Mouse (Mus musculus) intestine, embryonic 14.5 days (tissue): ENCODE measurements around the gene Ormdl2. TPM values are rescaled to one million over a fixed set of nuclear protein-coding genes. Genes with fewer than 3 reads are reported as not detected.
"Not testable (repeated sequence)": the region's sequence is repeated elsewhere in the genome, so short reads cannot be mapped to it uniquely, and the experiment has no call there.

ENCODE experiments used
- ATAC-seq: fragments of 200-750 bp; cut with Nextera tagmentation; replicated peaks from 2 replicates; pipeline ENCODE4 v1.8.0; 2017; ENCODE audit warnings: low read depth, moderate number of reproducible peaks, moderate TSS enrichment, moderate library complexity; ENCODE audit not compliant: low FRiP score, low TSS enrichment
- DNase-seq: peaks from one replicate; pipeline ENCODE4 v3.0.0-alpha.2; 2018; ENCODE audit warnings: low spot score
- H3K27ac ChIP-seq: fragments of 300-500 bp; sonication (generic); 2 replicates; pipeline ENCODE4 v1.5.1; 2014; ENCODE audit warnings: low read depth, mild to moderate bottlenecking, control low read depth
- H3K27me3 ChIP-seq: fragments of 300-500 bp; sonication (generic); replicated peaks from 2 replicates; pipeline ENCODE4 v1.6.1; 2014; ENCODE audit warnings: low read length, control low read depth; ENCODE audit not compliant: control insufficient read depth, insufficient read depth
- H3K36me3 ChIP-seq: fragments of 300-500 bp; sonication (generic); 2 replicates; pipeline ENCODE4 v1.6.1; 2014; ENCODE audit warnings: low read length, control low read depth; ENCODE audit not compliant: control insufficient read depth, insufficient read depth
- H3K4me1 ChIP-seq: fragments of 300-500 bp; sonication (generic); replicated peaks from 2 replicates; pipeline ENCODE4 v1.6.1; 2014; ENCODE audit warnings: low read length, control low read depth, mixed read lengths; ENCODE audit not compliant: control insufficient read depth, insufficient read depth
- H3K4me2 ChIP-seq: fragments of 300-500 bp; sonication (generic); 2 replicates; pipeline ENCODE4 v1.6.1; 2014; ENCODE audit warnings: low read length
- H3K4me3 ChIP-seq: fragments of 300-500 bp; sonication (generic); 2 replicates; pipeline ENCODE4 v1.5.1; 2014; ENCODE audit warnings: low read depth, low read length, control low read depth, mixed read lengths
- H3K9ac ChIP-seq: fragments of 300-500 bp; sonication (generic); 2 replicates; pipeline ENCODE4 v1.6.1; 2014; ENCODE audit warnings: mild to moderate bottlenecking, low read length
- H3K9me3 ChIP-seq: fragments of 300-500 bp; sonication (generic); 2 replicates; pipeline ENCODE4 v1.6.1; 2016; ENCODE audit warnings: low read length, control low read depth; ENCODE audit not compliant: control insufficient read depth
- WGBS: fragments of 180-500 bp; shearing (Covaris S2); extraction: QIAGEN DNeasy Blood & Tissue Kit; methylation state at CpG from one replicate; pipeline ENCODE4 v1.1.7; 2014; 5-methylcytosine and 5-hydroxymethylcytosine counted together
- polyA plus RNA-seq: library from polyadenylated mRNA; unstranded; fragments of >200 nt; fragmentation: Nextera tagmentation; extraction: Ambion mirVana; gene quantifications from 2 replicates; pipeline ENCODE4 v1.2.1, GENCODE M21; 2014

Ormdl2 gene
- polyA plus RNA-seq, 1 experiment from 2014 or later = 88.0 TPM

- Histone ChIP-seq H3K27me3 (no peaks in the 10 kb centered on the region), H3K4me1 (no peaks in the 10 kb centered on the region), H3K9me3 (no peaks in the 10 kb centered on the region), H3K4me3 (no peak overlapping the region), H3K27ac (no peak overlapping the region), H3K36me3 (peaks cover 75% of the 10 kb centered on the region), H3K9ac (no peak overlapping the region), H3K4me2 (no peak overlapping the region)
- DNase-seq (no peak), ATAC-seq (no peak)
- 90% methylated on average over 5 of the region's 5 CpGs for WGBS
Observed at GRCm38 (mm10) chr10:128843260-128843659, 21.8 kb upstream of the Ormdl2 start.

DNA sequence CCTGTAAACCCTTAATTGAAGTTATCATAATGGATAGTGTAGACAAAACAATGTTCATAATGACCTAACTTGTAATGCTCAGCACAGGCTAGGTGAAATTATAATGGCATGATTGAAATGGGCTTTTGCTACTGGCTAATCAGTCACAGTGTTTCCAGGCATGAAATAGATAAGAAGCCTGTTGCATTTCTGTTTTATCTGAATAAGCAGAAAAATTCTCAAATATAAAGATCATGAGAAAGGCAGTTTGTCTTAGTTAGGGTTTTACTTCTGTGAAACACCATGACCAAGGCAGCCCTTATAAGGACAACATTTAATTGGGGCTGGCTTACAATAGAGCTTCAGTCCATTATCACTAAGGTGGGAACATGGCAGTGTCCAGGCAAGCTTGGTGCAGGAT is 19.2 kb upstream of the Ormdl2 start:
- H3K4me3 ChIP-seq = no peak overlapping the region
- H3K36me3 ChIP-seq = peaks cover 72% of the 10 kb centered on the region
- no peak overlapping the region for H3K27ac ChIP-seq
- no peaks in the 10 kb centered on the region for H3K27me3 ChIP-seq
- no peaks in the 10 kb centered on the region for H3K9me3 ChIP-seq
- DNase-seq (no peak), ATAC-seq (no peak)
- H3K4me2 ChIP-seq = no peak overlapping the region
- no peak overlapping the region for H3K9ac ChIP-seq
- no peaks in the 10 kb centered on the region for H3K4me1 ChIP-seq

DNA sequence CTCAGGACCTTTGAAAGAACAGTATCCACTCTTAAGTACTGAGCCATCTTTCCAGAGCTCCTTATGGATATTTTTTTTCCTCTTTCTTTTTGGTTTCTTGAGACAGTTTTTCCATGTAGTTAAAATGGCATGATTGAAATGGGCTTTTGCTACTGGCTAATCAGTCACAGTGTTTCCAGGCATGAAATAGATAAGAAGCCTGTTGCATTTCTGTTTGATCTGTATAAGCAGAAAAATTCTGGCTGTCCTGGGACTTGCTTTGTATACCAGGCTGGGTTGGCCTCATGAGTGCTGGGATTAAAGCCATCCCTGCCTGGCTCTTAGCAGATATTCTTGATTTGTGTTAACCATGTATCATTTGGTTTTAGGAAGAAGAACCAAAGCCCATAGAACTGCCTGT is 18.0 kb upstream of the Ormdl2 start:
- no peak overlapping the region for H3K9ac ChIP-seq
- no peaks in the 10 kb centered on the region for H3K27me3 ChIP-seq
- H3K4me1 ChIP-seq = no peaks in the 10 kb centered on the region
- no peak overlapping the region for H3K27ac ChIP-seq
- DNase-seq = no peak
- H3K4me3 ChIP-seq = no peak overlapping the region
- H3K36me3 ChIP-seq = peaks cover 77% of the 10 kb centered on the region
- no peak overlapping the region for H3K4me2 ChIP-seq
- H3K9me3 ChIP-seq = no peaks in the 10 kb centered on the region
- no peak for ATAC-seq

- H3K27me3 ChIP-seq = no peaks in the 10 kb centered on the region
- H3K9ac ChIP-seq = no peak overlapping the region
- peaks cover 77% of the 10 kb centered on the region for H3K36me3 ChIP-seq
- DNase-seq (no peak), ATAC-seq (no peak)
- H3K4me3 ChIP-seq = no peak overlapping the region
- H3K4me1 ChIP-seq = no peaks in the 10 kb centered on the region
- H3K9me3 ChIP-seq = no peaks in the 10 kb centered on the region
- no peak overlapping the region for H3K27ac ChIP-seq
- no peak overlapping the region for H3K4me2 ChIP-seq
Observed at GRCm38 (mm10) chr10:128837400-128837799, 16.0 kb upstream of the Ormdl2 start.

GRCm38 (mm10) chr10:128823821-128824220 is 2.4 kb upstream of the Ormdl2 start:
- H3K4me1 ChIP-seq = peaks cover 10% of the 10 kb centered on the region
- no peak overlapping the region for H3K4me3 ChIP-seq
- H3K9ac ChIP-seq = no peak overlapping the region
- no peak overlapping the region for H3K27ac ChIP-seq
- peaks cover 29% of the 10 kb centered on the region for H3K36me3 ChIP-seq
- DNase-seq = no peak
- H3K27me3 ChIP-seq = no peaks in the 10 kb centered on the region
- H3K4me2 ChIP-seq = no peak overlapping the region
- no peaks in the 10 kb centered on the region for H3K9me3 ChIP-seq
- 95% methylated on average over 9 of the region's 9 CpGs for WGBS
- ATAC-seq = no peak

DNA sequence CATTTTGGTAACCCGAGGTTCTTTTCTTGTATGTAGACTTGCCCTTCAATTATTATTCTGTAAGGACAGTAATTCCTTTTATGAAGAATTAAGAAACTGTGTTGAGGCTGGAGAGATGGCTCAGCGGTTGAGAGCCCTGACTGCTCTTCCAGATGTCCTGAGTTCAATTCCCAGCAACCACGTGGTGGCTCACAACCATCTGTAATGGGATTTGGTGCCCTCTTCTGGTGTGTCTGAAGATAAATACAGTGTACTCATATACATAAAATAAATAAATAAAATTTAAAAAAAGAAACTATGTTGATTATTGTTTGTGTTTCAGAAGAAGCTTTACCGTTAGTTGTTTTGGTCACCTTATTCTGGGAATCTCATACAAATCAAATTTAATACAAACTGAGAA is 1.6 kb upstream of the Ormdl2 start:
- not testable (repeated sequence) for H3K9ac ChIP-seq, ATAC-seq, H3K9me3 ChIP-seq, DNase-seq, H3K27me3 ChIP-seq, H3K4me1 ChIP-seq, H3K27ac ChIP-seq
- Histone ChIP-seq H3K4me3 (peak overlapping the region; percentile 98; the same call in 1 of the 2 replicates), H3K36me3 (peaks cover 36% of the 10 kb centered on the region), H3K4me2 (peak overlapping the region; percentile 74)
- 76% methylated on average over 4 of the region's 4 CpGs for WGBS

DNA sequence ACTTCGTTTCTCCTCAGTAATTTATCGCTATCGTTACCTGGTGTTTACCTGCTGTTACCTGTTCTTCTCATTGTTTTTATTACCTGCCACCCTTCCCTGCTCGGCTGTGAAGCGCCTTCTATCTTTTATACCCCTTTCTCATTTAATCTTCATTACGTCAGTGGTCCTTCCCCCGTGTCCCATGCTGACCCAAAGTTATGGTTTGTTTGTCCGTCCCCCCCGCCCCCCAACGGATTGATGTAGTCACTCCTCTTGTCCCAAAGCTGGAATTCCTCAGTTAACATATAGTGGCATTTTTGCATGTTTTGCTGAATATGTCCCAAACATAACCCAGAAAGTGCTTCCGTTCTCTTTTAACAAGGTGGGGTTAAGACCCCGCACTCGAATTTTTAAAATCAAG is 690 bp upstream of the Ormdl2 start:
- 0 out of 2 replicates have a peak overlapping the region, but pooled peaks have one; percentile 16 for H3K27ac ChIP-seq
- ATAC-seq = peak; percentile 21; the same call in 1 of the 2 replicates

DNA sequence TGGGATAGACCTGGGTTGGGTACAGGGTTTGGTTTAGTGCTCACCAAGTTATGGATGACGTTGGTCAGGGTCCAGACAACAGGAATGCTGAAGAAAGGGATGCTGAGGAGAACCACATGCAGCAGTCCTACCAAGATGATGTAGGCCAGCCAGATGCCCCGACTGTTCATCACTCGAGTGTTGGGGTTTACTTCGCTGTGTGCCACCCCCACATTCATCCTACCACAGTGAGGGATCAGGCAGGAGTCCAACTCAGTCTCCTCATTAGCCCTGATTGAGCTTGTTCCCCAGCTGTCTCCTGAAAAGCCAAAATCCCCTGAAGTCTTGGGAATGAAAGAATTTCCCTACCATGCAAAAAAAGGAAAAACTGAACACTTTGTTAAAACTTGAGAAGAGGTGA is 1.2 kb downstream of the Ormdl2 start:
- 81% methylated on average over 4 of the region's 4 CpGs for WGBS
- DNase-seq = no peak
- H3K9ac ChIP-seq = no peak overlapping the region
- H3K36me3 ChIP-seq = peaks cover 50% of the 10 kb centered on the region
- no peak overlapping the region for H3K4me2 ChIP-seq
- no peaks in the 10 kb centered on the region for H3K9me3 ChIP-seq
- no peaks in the 10 kb centered on the region for H3K27me3 ChIP-seq
- H3K27ac ChIP-seq = no peak overlapping the region
- H3K4me1 ChIP-seq = peaks cover 10% of the 10 kb centered on the region
- no peak overlapping the region for H3K4me3 ChIP-seq
- no peak for ATAC-seq

More for the DNA sequence above, 690 bp upstream of the Ormdl2 start:
- no peaks in the 10 kb centered on the region for H3K27me3 ChIP-seq
- 2% methylated on average over 13 of the region's 13 CpGs for WGBS
- H3K4me3 ChIP-seq = peak overlapping the region; percentile 98
- H3K4me2 ChIP-seq = peak overlapping the region; percentile 74
- peaks cover 38% of the 10 kb centered on the region for H3K36me3 ChIP-seq
- H3K4me1 ChIP-seq = peaks cover 10% of the 10 kb centered on the region
- no peaks in the 10 kb centered on the region for H3K9me3 ChIP-seq
- no peak for DNase-seq
- peak overlapping the region; percentile 89 for H3K9ac ChIP-seq

DNA sequence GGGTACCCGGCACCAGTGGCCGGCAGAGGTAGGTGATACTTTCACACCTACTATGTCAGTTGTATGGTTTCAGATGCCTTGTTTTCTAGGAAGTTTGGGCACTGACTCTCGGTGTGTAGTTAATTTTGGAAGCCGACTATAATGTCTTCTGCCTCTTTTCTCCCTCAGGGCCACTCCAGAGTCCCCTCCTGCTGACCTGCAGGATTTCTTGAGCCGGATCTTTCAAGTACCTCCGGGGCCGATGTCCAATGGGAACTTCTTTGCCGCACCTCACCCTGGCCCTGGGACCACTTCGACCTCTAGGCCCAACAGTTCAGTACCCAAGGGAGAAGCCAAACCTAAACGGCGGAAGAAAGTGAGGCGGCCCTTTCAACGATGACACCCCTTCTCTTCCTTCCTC is 4.4 kb downstream of the Ormdl2 start, which contains the start of gene Sarnp:
Gene Sarnp, plus strand, starts transcription at position 301 of the 400 bp plus-strand sequence.
- H3K36me3 ChIP-seq = peaks cover 66% of the 10 kb centered on the region
- 87% methylated on average over 13 of the region's 13 CpGs for WGBS

More for the DNA sequence above, 4.4 kb downstream of the Ormdl2 start, which contains the start of gene Sarnp:
- H3K4me2 ChIP-seq = no peak within 1 kb of the TSS
- no peaks in the 10 kb centered on the region for H3K27me3 ChIP-seq
- no peak within 1 kb of the TSS for H3K9ac ChIP-seq
- no peaks in the 10 kb centered on the region for H3K9me3 ChIP-seq
- ATAC-seq (no peak), DNase-seq (no peak)
- no peak within 1 kb of the TSS for H3K4me3 ChIP-seq
- H3K4me1 ChIP-seq = peaks cover 4% of the 10 kb centered on the region; the same call in 1 of the 2 replicates
- H3K27ac ChIP-seq = no peak within 1 kb of the TSS
